Comparison of ENCODE assay signal across 7 mouse cellular contexts in genomic region chr8:71908309-71909261, GRCm38 (mm10). TPM values are rescaled to one million over a fixed set of nuclear protein-coding genes. Genes with fewer than 3 reads are reported as not detected.
A peak's percentile ranks its signal among the peaks of the same experiment; 100 is the strongest.
DNase-seq lines count a peak whose midpoint lies in the region; ATAC-seq lines count a peak whose summit lies in the region.

TSS of gene Zfp882 (plus strand) at chr8:71908608.
TSS of gene Zfp617 (plus strand) at chr8:71908635.

- ATAC-seq in intestine, embryonic 15.5 days, result peak; percentile 98

- H3K4me2 ChIP-seq in intestine, embryonic 15.5 days (replicated peaks), result peak within 1 kb of the TSS; percentile 51

- peak; percentile 94 for DNase-seq in adrenal gland, adult 2 months
- DNase-seq in embryo, embryonic 11.5 days (ENCODE audit: low read depth, low spot score), result peak; percentile 79
- DNase-seq in gastrocnemius, postnatal 36 days, result peak; percentile 77 to 87
- peak; percentile 91 to 93 for DNase-seq in left cerebral cortex, postnatal 25 days (ENCODE audit: low spot score in 2 of 2)
- peak; percentile 89 for DNase-seq in midbrain, embryonic 10.5 days (ENCODE audit: low spot score)
- peak; percentile 66 for DNase-seq in skeletal muscle tissue, adult 2 months (ENCODE audit: low read depth, low spot score)

- H3K4me1 ChIP-seq in intestine, embryonic 15.5 days (replicated peaks), result no peaks in the 10 kb centered on the region
- H3K4me1 ChIP-seq in midbrain, embryonic 10.5 days, result peaks cover 6% of the 10 kb centered on the region

- peak within 1 kb of the TSS; percentile 94 for H3K27ac ChIP-seq in intestine, embryonic 15.5 days
- peak within 1 kb of the TSS; percentile 98 for H3K27ac ChIP-seq in midbrain, embryonic 10.5 days (replicated peaks)

- peak within 1 kb of the TSS; percentile 86 for H3K9ac ChIP-seq in intestine, embryonic 15.5 days

- WGBS in intestine, embryonic 15.5 days, result 6% methylated on average over 47 of the region's 47 CpGs
- WGBS in midbrain, embryonic 10.5 days, result 7% methylated on average over 47 of the region's 47 CpGs

- H3K9me3 ChIP-seq in intestine, embryonic 15.5 days, result no peaks in the 10 kb centered on the region
- H3K9me3 ChIP-seq in midbrain, embryonic 10.5 days (replicated peaks), result peaks cover 13% of the 10 kb centered on the region; the same call in 1 of the 2 replicates

- H3K27me3 ChIP-seq in intestine, embryonic 15.5 days (replicated peaks), result no peaks in the 10 kb centered on the region
- 0 out of 2 replicates have a peak, but pooled peaks cover 5% of the 10 kb centered on the region for H3K27me3 ChIP-seq in midbrain, embryonic 10.5 days (ENCODE audit: low read depth, poor library complexity, severe bottlenecking)

- intact Hi-C loops in gastrocnemius, postnatal 36 days (cut with DNase I), result loop anchor here (1.0 kb wide), 1 partner anchor 14 kb away; no protein-coding TSS in a partner anchor
- intact Hi-C loops in left cerebral cortex, postnatal 25 days (cut with DNase I), result loop anchor here (1.0 kb wide), 2 partner anchors 14 to 26 kb away; partner anchors contain the start of gene Zfp709

- H3K4me3 ChIP-seq in intestine, embryonic 15.5 days (replicated peaks), result peak within 1 kb of the TSS; percentile 60
- peak within 1 kb of the TSS; percentile 72 for H3K4me3 ChIP-seq in midbrain, embryonic 10.5 days

- no peaks in the 10 kb centered on the region for H3K36me3 ChIP-seq in intestine, embryonic 15.5 days
- H3K36me3 ChIP-seq in midbrain, embryonic 10.5 days, result peaks cover 11% of the 10 kb centered on the region

RNA-seq across cellular contexts. Expression of gene Zfp882, which starts in this region (rescaled TPM):
- 1 to 10 TPM; 5.7 to 7.3 TPM for total RNA-seq in adrenal gland, adult 2 months (2021)
- polyA plus RNA-seq in adrenal gland, adult 2 months (2012; rRNA removed), result 0.11 and 0.21 TPM in 2 replicates
- total RNA-seq in gastrocnemius, postnatal 36 days (2021), result 1 to 10 TPM; 2.1 to 2.6 TPM
- 3.8 and 4.4 TPM in 2 replicates for polyA plus RNA-seq in intestine, embryonic 15.5 days (2015; fragmentation: Nextera tagmentation; extraction: Ambion mirVana)
- total RNA-seq in left cerebral cortex, postnatal 25 days (2021), result 10 to 100 TPM; 11.4 to 12.2 TPM
- 8.2 and 10.7 TPM in 2 replicates for polyA plus RNA-seq in midbrain, embryonic 10.5 days (2016; fragmentation: Nextera tagmentation; extraction: Ambion mirVana)

RNA-seq across cellular contexts. Expression of gene Zfp617, which starts in this region (rescaled TPM):
- 10 to 100 TPM; 26.8 to 45.2 TPM for total RNA-seq in adrenal gland, adult 2 months (2021)
- 0.59 and 0.71 TPM in 2 replicates for polyA plus RNA-seq in adrenal gland, adult 2 months (2012; rRNA removed)
- 10 to 100 TPM; 15.7 to 19.1 TPM for total RNA-seq in gastrocnemius, postnatal 36 days (2021)
- 18.4 and 20.0 TPM in 2 replicates for polyA plus RNA-seq in intestine, embryonic 15.5 days (2015; fragmentation: Nextera tagmentation; extraction: Ambion mirVana)
- 10 to 100 TPM; 30.6 to 31.2 TPM for total RNA-seq in left cerebral cortex, postnatal 25 days (2021)
- polyA plus RNA-seq in midbrain, embryonic 10.5 days (2016; fragmentation: Nextera tagmentation; extraction: Ambion mirVana), result 35.4 and 37.5 TPM in 2 replicates

Comparison
In these comparisons a context has a peak if more than half of its experiments do, and no peak if none do; other contexts are left out.
1. Peak in every context shown above with its lines: DNase-seq, ATAC-seq, H3K4me3 ChIP-seq and H3K27ac ChIP-seq.
2. RNA of gene Zfp617 (polyA plus RNA-seq): 35.4 to 37.5 TPM in midbrain, embryonic 10.5 days and 18.4 to 20.0 TPM in intestine, embryonic 15.5 days; 0.59 to 0.71 TPM in adrenal gland, adult 2 months; every median in the first group is over 10 times any median in the second.